Mouse (Mus musculus) lung, postnatal 0 days (tissue): ENCODE measurements around the gene Olfr872.

Source experiments
- CTCF ChIP-seq: IDR thresholded peaks from 2 replicates; pipeline ENCODE4 v1.5.1; 2016; ENCODE audit warnings: antibody characterized with exemption, mild to moderate bottlenecking
- EP300 ChIP-seq: IDR thresholded peaks from 2 replicates; pipeline ENCODE4 v1.6.1; 2016; ENCODE audit warnings: antibody characterized with exemption, mild to moderate bottlenecking, control low read depth

DNA sequence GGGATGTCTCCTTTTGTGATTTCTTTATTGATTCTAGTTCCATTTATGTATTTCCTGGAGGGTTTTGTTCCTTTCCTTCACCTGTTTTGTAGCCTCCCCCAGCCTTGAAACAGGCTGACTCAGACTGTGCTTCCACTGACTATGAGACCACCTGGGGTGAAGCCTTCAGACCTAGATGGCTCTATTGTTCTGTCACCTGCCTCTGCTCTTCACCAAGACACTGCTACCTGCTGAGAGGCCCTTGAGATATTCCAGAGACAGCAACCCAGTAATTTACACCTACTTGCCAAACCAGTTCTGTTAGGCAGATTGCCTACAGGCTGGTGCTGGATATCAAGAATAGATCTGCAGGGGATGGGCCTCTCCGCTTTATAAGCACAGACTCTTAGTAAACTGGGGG lies 34.8 kb upstream of the Olfr872 start:
- TF ChIP-seq CTCF (no peak), EP300 (no peak)
